ENCODE assay signal across 8 mouse cellular contexts in the genomic region with DNA sequence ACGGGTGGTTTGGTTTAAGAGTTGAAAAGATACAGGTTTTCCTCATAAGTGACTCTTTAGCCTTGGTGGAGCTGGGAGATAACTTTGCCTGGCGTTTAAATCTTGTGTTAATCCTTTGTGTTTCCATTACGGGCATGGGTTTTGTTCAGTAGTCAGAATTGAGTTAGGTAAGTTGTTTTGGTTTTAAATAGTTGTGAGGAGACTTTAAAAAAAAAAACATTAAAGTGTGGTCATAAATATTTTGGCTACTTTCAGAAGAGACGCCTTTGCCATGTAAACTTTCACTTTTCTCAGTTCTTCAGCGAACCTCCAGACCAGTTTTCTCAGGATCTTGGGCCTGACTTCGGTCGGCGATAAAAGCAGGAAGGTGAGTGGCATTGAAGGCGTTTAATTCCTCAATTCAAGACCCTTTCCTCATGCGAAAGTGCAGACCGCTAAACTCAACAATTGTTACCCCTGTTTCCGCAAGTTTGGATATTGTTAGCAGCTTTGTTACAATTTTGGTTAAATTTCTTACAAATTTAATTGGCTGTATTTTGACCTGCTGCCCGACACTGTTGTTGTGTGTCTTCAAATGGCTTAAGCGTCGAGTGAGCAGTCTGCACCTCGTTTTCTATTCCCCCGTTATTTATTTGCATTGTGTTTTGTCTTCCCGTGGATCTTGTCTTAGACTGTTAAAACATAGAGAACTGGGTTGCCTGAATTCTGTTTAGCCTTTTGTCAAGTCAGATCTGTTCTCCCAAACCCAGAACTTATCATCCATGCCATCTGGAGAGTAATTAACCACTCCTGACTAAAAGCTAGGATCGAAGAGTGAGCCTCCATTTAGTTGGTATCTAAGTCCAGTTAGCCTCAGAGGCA. TPM values are rescaled to one million over a fixed set of nuclear protein-coding genes. Genes with fewer than 3 reads are reported as not detected.
DNase-seq lines count a peak whose midpoint lies in the region; ATAC-seq lines count a peak whose summit lies in the region.

No protein-coding gene starts in this region.

- peak overlapping the region; percentile 100 for H3K9ac ChIP-seq in heart, embryonic 14.5 days (ENCODE audit: low read length)
- peak overlapping the region; percentile 100 for H3K9ac ChIP-seq in liver, embryonic 11.5 days (ENCODE audit: low read depth, low read length)
- peak overlapping the region; percentile 94 for H3K9ac ChIP-seq in stomach, embryonic 15.5 days

- ATAC-seq in heart, embryonic 14.5 days (ENCODE audit: insufficient number of reproducible peaks, insufficient read depth, low FRiP score, low read depth), result no peak
- peak; percentile 52 for ATAC-seq in erythroid progenitor cell, adult 5-6 weeks (replicated peaks; ENCODE audit: low FRiP score, poor library complexity, severe bottlenecking)
- no peak for ATAC-seq in liver, embryonic 11.5 days (replicated peaks; ENCODE audit: low FRiP score)
- no peak for ATAC-seq in stomach, embryonic 15.5 days (ENCODE audit: insufficient read depth, low FRiP score, low read depth)

- peak overlapping the region; percentile 81 to 95 for H3K27ac ChIP-seq in heart, embryonic 14.5 days (replicated peaks in 1 of 2; ENCODE audit: control insufficient read depth in 1 of 2, insufficient read depth in 1 of 2, low read depth in 2 of 2, low read length in 2 of 2)
- H3K27ac ChIP-seq in liver, embryonic 11.5 days (ENCODE audit: low read depth, low read length), result peak overlapping the region; percentile 97
- peak overlapping the region; percentile 98 for H3K27ac ChIP-seq in stomach, embryonic 15.5 days

- H3K4me1 ChIP-seq in heart, embryonic 14.5 days (ENCODE audit: control insufficient read depth in 2 of 2, insufficient read depth in 2 of 2, low read length in 2 of 2), result peaks cover 0 to 17% of the 10 kb centered on the region in 2 experiments; a peak in 3 of 4 replicates
- peaks cover 4% of the 10 kb centered on the region for H3K4me1 ChIP-seq in liver, embryonic 11.5 days (replicated peaks; ENCODE audit: control insufficient read depth, insufficient read depth, low read length)
- peaks cover 4% of the 10 kb centered on the region; the same call in 1 of the 2 replicates for H3K4me1 ChIP-seq in stomach, embryonic 15.5 days

- H3K36me3 ChIP-seq in heart, embryonic 14.5 days (ENCODE audit: control insufficient read depth, insufficient read depth, low read length), result peaks cover 42% of the 10 kb centered on the region
- H3K36me3 ChIP-seq in liver, embryonic 11.5 days (ENCODE audit: control insufficient read depth, insufficient read depth, low read length), result peaks cover 17% of the 10 kb centered on the region
- H3K36me3 ChIP-seq in stomach, embryonic 15.5 days, result peaks cover 23% of the 10 kb centered on the region

- H3K9me3 ChIP-seq in heart, embryonic 14.5 days (ENCODE audit: control insufficient read depth, low read length), result no peaks in the 10 kb centered on the region
- H3K9me3 ChIP-seq in liver, embryonic 11.5 days (ENCODE audit: control insufficient read depth, low read length), result no peaks in the 10 kb centered on the region
- H3K9me3 ChIP-seq in stomach, embryonic 15.5 days, result no peaks in the 10 kb centered on the region

- peak overlapping the region; percentile 64 to 93 for H3K4me3 ChIP-seq in heart, embryonic 14.5 days (ENCODE audit: control insufficient read depth in 1 of 2, insufficient read depth in 1 of 2, low read depth in 1 of 2, low read length in 2 of 2)
- H3K4me3 ChIP-seq in liver, embryonic 11.5 days (ENCODE audit: low read depth, low read length), result peak overlapping the region; percentile 95
- peak overlapping the region; percentile 82 for H3K4me3 ChIP-seq in stomach, embryonic 15.5 days (replicated peaks)

- WGBS in heart, embryonic 14.5 days, result 15% methylated on average over 19 of the region's 19 CpGs
- 12% methylated on average over 19 of the region's 19 CpGs for WGBS in liver, embryonic 11.5 days
- WGBS in stomach, embryonic 15.5 days, result 5% methylated on average over 19 of the region's 19 CpGs

- H3K27me3 ChIP-seq in heart, embryonic 14.5 days (ENCODE audit: control insufficient read depth, insufficient read depth, low read length), result no peaks in the 10 kb centered on the region
- no peaks in the 10 kb centered on the region for H3K27me3 ChIP-seq in liver, embryonic 11.5 days (replicated peaks; ENCODE audit: control insufficient read depth, insufficient read depth, low read length)
- H3K27me3 ChIP-seq in stomach, embryonic 15.5 days (replicated peaks), result no peaks in the 10 kb centered on the region

- peak overlapping the region; percentile 84 for H3K4me2 ChIP-seq in heart, embryonic 14.5 days (ENCODE audit: low read length)
- H3K4me2 ChIP-seq in liver, embryonic 11.5 days, result peak overlapping the region; percentile 87
- peak overlapping the region; percentile 70 for H3K4me2 ChIP-seq in stomach, embryonic 15.5 days

- no peak for DNase-seq in heart, postnatal 4 days
- DNase-seq in ES-CJ7 (ENCODE audit: low read depth, low spot score), result peak; percentile 23
- DNase-seq in liver, embryonic 11.5 days (ENCODE audit: low spot score), result no peak
- no peak for DNase-seq in layer of hippocampus, adult 18-20 months (ENCODE audit: low spot score in 2 of 2)
- no peak for DNase-seq in cerebellum, adult 9-11 months

RNA-seq across cellular contexts. Expression of gene Dcaf8, which starts 1.3 kb away (rescaled TPM):
- polyA plus RNA-seq in heart, embryonic 14.5 days (2014; fragmentation: Nextera tagmentation; extraction: Ambion mirVana), result 101 and 104 TPM in 2 replicates
- 100 to 1,000 TPM; 114 to 115 TPM for total RNA-seq in heart, postnatal 4 days (2021)
- 77.5 TPM in 2 replicates for total RNA-seq in erythroid progenitor cell, adult 5-6 weeks (2015; ENCODE audit: low replicate concordance)
- total RNA-seq in erythroid progenitor cell, adult 5-6 weeks (2017; ENCODE audit: low replicate concordance), result 141 and 176 TPM in 2 replicates
- polyA plus RNA-seq in liver, embryonic 11.5 days (2014; fragmentation: Nextera tagmentation; extraction: Ambion mirVana), result 89.2 and 102 TPM in 2 replicates
- polyA plus RNA-seq in stomach, embryonic 15.5 days (2015; fragmentation: Nextera tagmentation; extraction: Ambion mirVana), result 106 and 121 TPM in 2 replicates
- total RNA-seq in layer of hippocampus, adult 18-20 months (2021), result 100 to 1,000 TPM; 111 to 115 TPM

RNA-seq across cellular contexts. Expression of gene Pex19, which starts 22.6 kb away (rescaled TPM):
- polyA plus RNA-seq in heart, embryonic 14.5 days (2014; fragmentation: Nextera tagmentation; extraction: Ambion mirVana), result 119 and 136 TPM in 2 replicates
- 100 to 1,000 TPM; 129 to 134 TPM for total RNA-seq in heart, postnatal 4 days (2021)
- total RNA-seq in erythroid progenitor cell, adult 5-6 weeks (2015; ENCODE audit: low replicate concordance), result 14.7 and 15.1 TPM in 2 replicates
- 15.4 and 21.5 TPM in 2 replicates for total RNA-seq in erythroid progenitor cell, adult 5-6 weeks (2017; ENCODE audit: low replicate concordance)
- 81.8 and 86.4 TPM in 2 replicates for polyA plus RNA-seq in liver, embryonic 11.5 days (2014; fragmentation: Nextera tagmentation; extraction: Ambion mirVana)
- 112 and 132 TPM in 2 replicates for polyA plus RNA-seq in stomach, embryonic 15.5 days (2015; fragmentation: Nextera tagmentation; extraction: Ambion mirVana)
- 10 to 100 TPM; 84.4 to 84.5 TPM for total RNA-seq in layer of hippocampus, adult 18-20 months (2021)

RNA-seq across cellular contexts. Expression of gene Pea15a, which starts 57.4 kb away (rescaled TPM):
- 160 and 166 TPM in 2 replicates for polyA plus RNA-seq in heart, embryonic 14.5 days (2014; fragmentation: Nextera tagmentation; extraction: Ambion mirVana)
- 100 to 1,000 TPM; 140 to 147 TPM for total RNA-seq in heart, postnatal 4 days (2021)
- total RNA-seq in erythroid progenitor cell, adult 5-6 weeks (2015; ENCODE audit: low replicate concordance), result 5.4 and 12.2 TPM in 2 replicates
- 3.3 and 6.0 TPM in 2 replicates for total RNA-seq in erythroid progenitor cell, adult 5-6 weeks (2017; ENCODE audit: low replicate concordance)
- polyA plus RNA-seq in liver, embryonic 11.5 days (2014; fragmentation: Nextera tagmentation; extraction: Ambion mirVana), result 43.4 and 44.8 TPM in 2 replicates
- polyA plus RNA-seq in stomach, embryonic 15.5 days (2015; fragmentation: Nextera tagmentation; extraction: Ambion mirVana), result 103 and 108 TPM in 2 replicates
- 100 to 1,000 TPM; 445 to 478 TPM for total RNA-seq in layer of hippocampus, adult 18-20 months (2021)

Comparison
In these comparisons a context has a peak if more than half of its experiments do, and no peak if none do; other contexts are left out.
1. RNA of gene Pea15a, which starts 57.4 kb away (total RNA-seq): 445 to 478 TPM in layer of hippocampus, adult 18-20 months and 140 to 147 TPM in heart, postnatal 4 days; 3.3 to 12.2 TPM in erythroid progenitor cell, adult 5-6 weeks; every median in the first group is over 10 times any median in the second.
2. Peak in every context shown above with its lines, with median percentiles within 50 percentile points of each other: H3K27ac ChIP-seq, H3K4me2 ChIP-seq, H3K4me3 ChIP-seq and H3K9ac ChIP-seq.